Mouse (Mus musculus) regulatory T cell (primary cell): ENCODE results near the gene Palld.

Experiments used
- in situ Hi-C: fragments of 300-600 bp; cut with MboI, MseI; formaldehyde crosslinking; loops from one replicate; pipeline ENCODE4 v1.15.1; 2025; ENCODE audit warnings: high pct_unique_total_duplicates

Gene Palld

GRCm38 (mm10) chr8:61632331-61632730 lies 270.2 kb downstream of the Palld start:
- in situ Hi-C loops = no loop called here

- in situ Hi-C loops = no loop called here
Observed at GRCm38 (mm10) chr8:61629631-61629968, 272.9 kb downstream of the Palld start.

- in situ Hi-C loops = no loop called here
Observed at GRCm38 (mm10) chr8:61628938-61629630, 273.4 kb downstream of the Palld start.

GRCm38 (mm10) chr8:61626246-61626952 lies 276.1 kb downstream of the Palld start:
- in situ Hi-C loops = no loop called here

GRCm38 (mm10) chr8:61625656-61626210 lies 276.8 kb downstream of the Palld start:
- in situ Hi-C loops = no loop called here

- in situ Hi-C loops = no loop called here
Observed at GRCm38 (mm10) chr8:61623485-61624417, 278.7 kb downstream of the Palld start.

GRCm38 (mm10) chr8:61621300-61621699 lies 281.2 kb downstream of the Palld start:
- in situ Hi-C loops = no loop called here

- in situ Hi-C loops = no loop called here
Observed at GRCm38 (mm10) chr8:61617651-61618050, 284.8 kb downstream of the Palld start.

- in situ Hi-C loops = no loop called here
Observed at GRCm38 (mm10) chr8:61617049-61617448, 285.4 kb downstream of the Palld start.

- in situ Hi-C loops = no loop called here
Observed at GRCm38 (mm10) chr8:61615711-61616697, 286.5 kb downstream of the Palld start.

GRCm38 (mm10) chr8:61611741-61612140 lies 290.7 kb downstream of the Palld start:
- in situ Hi-C loops = no loop called here

- in situ Hi-C loops = no loop called here
Observed at GRCm38 (mm10) chr8:61611077-61611476, 291.4 kb downstream of the Palld start.

GRCm38 (mm10) chr8:61610546-61610945 lies 291.9 kb downstream of the Palld start:
- in situ Hi-C loops = no loop called here

- in situ Hi-C loops = no loop called here
Observed at GRCm38 (mm10) chr8:61607463-61607813, 295.1 kb downstream of the Palld start.

- in situ Hi-C loops = no loop called here
Observed at GRCm38 (mm10) chr8:61606795-61607462, 295.6 kb downstream of the Palld start.

GRCm38 (mm10) chr8:61604871-61605270 lies 297.6 kb downstream of the Palld start:
- in situ Hi-C loops = no loop called here

GRCm38 (mm10) chr8:61596889-61597288 lies 305.6 kb downstream of the Palld start:
- in situ Hi-C loops = no loop called here

GRCm38 (mm10) chr8:61591446-61591845 lies 311.0 kb downstream of the Palld start:
- in situ Hi-C loops = no loop called here

GRCm38 (mm10) chr8:61590551-61591431 lies 311.7 kb downstream of the Palld start:
- in situ Hi-C loops = no loop called here
